Mouse (Mus musculus) limb, embryonic 11.5 days (tissue): ENCODE measurements at regions not wholly inside any gene's neighbourhood (a gene's known extent, or its start where the extent isn't known, plus 50 kb on each side); places are given as distances from the start of the nearest gene placed in this dataset.

Experiments
- ATAC-seq: fragments of 200-750 bp; cut with Nextera tagmentation; 2 replicates; pipeline ENCODE4 v1.8.0; 2017; ENCODE audit warnings: low read depth; ENCODE audit not compliant: insufficient number of reproducible peaks, low FRiP score, low TSS enrichment
- DNase-seq: peaks from one replicate; pipeline ENCODE4 v3.0.0-alpha.2; 2015; ENCODE audit warnings: low spot score
- H3K27ac ChIP-seq: fragments of 300-500 bp; sonication (generic); replicated peaks from 2 replicates; pipeline ENCODE4 v1.5.1; 2014; ENCODE audit warnings: low read depth, mild to moderate bottlenecking, low read length
- H3K27me3 ChIP-seq: fragments of 300-500 bp; sonication (generic); 2 replicates; pipeline ENCODE4 v1.6.1; 2014; ENCODE audit warnings: mild to moderate bottlenecking, low read length, mixed read lengths; ENCODE audit not compliant: control insufficient read depth, insufficient read depth
- H3K36me3 ChIP-seq: fragments of 300-500 bp; sonication (generic); 2 replicates; pipeline ENCODE4 v1.6.1; 2014; ENCODE audit warnings: mild to moderate bottlenecking, low read length, moderate library complexity, mixed read lengths; ENCODE audit not compliant: control insufficient read depth, insufficient read depth
- H3K4me1 ChIP-seq: fragments of 300-500 bp; sonication (generic); 2 replicates; pipeline ENCODE4 v1.6.1; 2014; ENCODE audit warnings: low read length, mixed read lengths; ENCODE audit not compliant: control insufficient read depth, insufficient read depth
- H3K4me2 ChIP-seq: fragments of 300-500 bp; sonication (generic); 2 replicates; pipeline ENCODE4 v1.6.1; 2014; ENCODE audit warnings: low read depth, mild to moderate bottlenecking, moderate library complexity; ENCODE audit not compliant: severe bottlenecking
- H3K4me3 ChIP-seq: fragments of 300-500 bp; sonication (generic); 2 replicates; pipeline ENCODE4 v1.5.1; 2014; ENCODE audit warnings: low read depth, low read length
- H3K9ac ChIP-seq: fragments of 300-500 bp; sonication (generic); 2 replicates; pipeline ENCODE4 v1.6.1; 2014; ENCODE audit warnings: mild to moderate bottlenecking, low read length
- H3K9me3 ChIP-seq: fragments of 300-500 bp; sonication (generic); 2 replicates; pipeline ENCODE4 v1.6.1; 2016; ENCODE audit warnings: low read length; ENCODE audit not compliant: control insufficient read depth
- WGBS: fragments of 180-500 bp; shearing (Covaris S2); extraction: QIAGEN DNeasy Blood & Tissue Kit; methylation state at CpG from one replicate; pipeline ENCODE4 v1.1.7; 2014; 5-methylcytosine and 5-hydroxymethylcytosine counted together

DNA sequence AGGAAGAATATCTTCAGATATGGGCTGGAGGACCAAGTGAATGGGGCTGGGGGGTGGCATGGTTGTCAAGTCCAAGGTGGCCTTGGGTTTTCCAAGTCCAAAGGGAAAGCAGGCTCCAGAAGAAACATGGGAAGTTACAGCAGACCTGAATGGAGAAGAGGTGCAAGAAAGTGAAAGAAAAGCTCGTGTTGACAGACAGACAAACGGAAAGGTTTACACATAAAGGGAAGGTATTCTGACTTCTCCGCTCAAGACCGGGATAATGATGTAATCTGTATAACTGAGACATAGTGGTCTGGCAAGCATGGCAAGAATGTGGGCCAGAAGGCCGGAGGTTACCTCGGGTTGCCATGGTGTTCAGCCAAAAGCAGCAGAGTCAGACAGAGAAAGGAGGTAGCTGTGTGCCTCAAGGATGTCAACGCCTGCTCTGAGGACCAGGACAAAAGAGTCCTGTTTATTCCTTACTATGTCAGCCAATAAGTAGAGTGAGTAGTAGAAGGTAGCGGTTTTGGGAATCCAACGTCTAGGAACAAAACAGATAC, 50.8 kb upstream of the Elk3 start:
- DNase-seq (no peak), ATAC-seq (no peak)
- Histone ChIP-seq H3K27ac (no peak overlapping the region), H3K4me3 (no peak overlapping the region), H3K4me1 (no peaks in the 10 kb centered on the region), H3K4me2 (no peak overlapping the region), H3K9me3 (no peaks in the 10 kb centered on the region), H3K27me3 (no peaks in the 10 kb centered on the region), H3K9ac (no peak overlapping the region), H3K36me3 (no peaks in the 10 kb centered on the region)
- WGBS = 91% methylated on average over 9 of the region's 9 CpGs

DNA sequence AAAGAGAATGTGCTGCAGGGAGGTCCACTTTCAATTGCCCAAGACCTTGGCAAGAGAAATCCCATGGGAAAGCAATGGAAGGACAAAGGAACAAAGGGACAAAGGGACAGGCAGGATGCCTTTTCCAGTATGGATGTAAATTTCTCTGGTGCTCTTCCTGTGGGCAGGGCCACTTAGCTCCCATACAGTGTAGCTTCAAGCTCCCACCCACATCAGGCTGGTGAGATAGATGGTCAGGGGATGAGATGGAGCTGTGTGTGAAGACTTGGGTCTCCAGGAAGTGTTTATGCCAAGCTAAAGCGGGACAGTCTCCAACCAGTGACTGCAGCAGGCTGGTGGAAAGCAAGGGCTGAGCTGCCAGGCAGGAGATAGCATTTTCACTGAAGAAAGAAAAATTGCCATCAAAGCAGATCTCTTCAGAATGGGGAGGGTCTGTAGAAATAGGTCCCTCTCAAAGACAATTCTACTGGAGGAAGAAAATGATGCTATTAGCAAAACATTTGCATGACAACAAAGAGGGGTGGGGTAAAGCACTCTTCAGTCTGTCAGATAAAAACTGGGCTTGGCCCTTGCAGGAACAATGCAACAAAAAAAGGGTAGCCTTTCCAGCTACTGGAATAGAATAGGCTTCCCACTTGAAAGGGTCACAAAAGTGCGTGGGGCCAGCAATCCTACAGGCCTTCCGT, 53.3 kb upstream of the Elk3 start:
- H3K4me1 ChIP-seq = no peaks in the 10 kb centered on the region
- DNase-seq (no peak), ATAC-seq (no peak)
- WGBS = 80% methylated on average over 3 of the region's 3 CpGs
- no peaks in the 10 kb centered on the region for H3K27me3 ChIP-seq
- H3K4me3 ChIP-seq = no peak overlapping the region
- no peak overlapping the region for H3K9ac ChIP-seq
- no peak overlapping the region for H3K27ac ChIP-seq
- H3K36me3 ChIP-seq = no peaks in the 10 kb centered on the region
- H3K9me3 ChIP-seq = no peaks in the 10 kb centered on the region
- H3K4me2 ChIP-seq = no peak overlapping the region

DNA sequence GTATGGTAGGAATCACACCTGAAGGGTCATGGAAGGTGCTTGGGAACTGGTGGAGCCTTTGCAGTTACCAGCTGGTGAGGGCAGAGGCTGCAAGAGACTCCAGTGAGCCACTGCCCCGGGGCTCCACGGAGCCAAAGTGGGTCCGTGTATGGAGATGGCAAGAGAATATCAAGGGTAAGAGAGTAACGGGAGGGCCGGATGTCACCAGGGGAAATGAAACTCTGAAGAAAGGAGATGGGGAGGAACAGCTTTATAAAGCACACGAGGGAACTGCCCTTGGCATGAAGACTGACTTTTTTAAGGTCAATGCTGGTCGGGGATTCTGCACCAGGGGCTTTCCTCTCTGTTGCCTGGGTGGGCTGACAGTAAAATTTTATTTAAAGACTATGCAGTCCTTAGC, 53.9 kb upstream of the Elk3 start:
- DNase-seq (no peak), ATAC-seq (no peak)
- Histone ChIP-seq H3K27me3 (no peaks in the 10 kb centered on the region), H3K9ac (no peak overlapping the region), H3K4me1 (no peaks in the 10 kb centered on the region), H3K4me2 (no peak overlapping the region), H3K4me3 (no peak overlapping the region), H3K9me3 (no peaks in the 10 kb centered on the region), H3K27ac (no peak overlapping the region), H3K36me3 (no peaks in the 10 kb centered on the region)
- WGBS = 84% methylated on average over 7 of the region's 7 CpGs

GRCm38 (mm10) chr10:93365318-93365717, 54.4 kb upstream of the Elk3 start:
- Histone ChIP-seq H3K36me3 (no peaks in the 10 kb centered on the region), H3K4me3 (no peak overlapping the region), H3K9ac (no peak overlapping the region), H3K27ac (no peak overlapping the region), H3K4me1 (no peaks in the 10 kb centered on the region), H3K27me3 (no peaks in the 10 kb centered on the region), H3K4me2 (no peak overlapping the region), H3K9me3 (no peaks in the 10 kb centered on the region)
- WGBS = 76% methylated on average over 6 of the region's 6 CpGs
- ATAC-seq (no peak), DNase-seq (no peak)

DNA sequence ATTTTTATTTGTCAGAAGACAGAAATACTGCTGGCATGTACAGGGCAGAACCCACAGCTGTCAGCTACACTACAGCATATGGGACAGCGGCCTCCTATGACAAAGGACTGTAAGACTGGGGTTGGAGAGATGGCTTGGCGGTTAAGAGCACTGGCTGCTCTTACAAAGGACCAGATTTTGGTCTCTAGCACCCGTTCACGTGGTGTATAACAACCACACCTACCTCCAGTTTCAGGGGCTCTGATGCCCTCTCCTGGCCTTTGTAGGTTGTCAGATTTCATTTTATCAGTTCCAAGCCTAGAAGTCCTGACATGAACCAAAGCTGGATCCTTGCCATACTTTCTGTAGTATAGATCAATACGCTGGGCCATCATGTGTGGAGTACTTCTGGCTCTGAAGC, 54.9 kb upstream of the Elk3 start:
- 84% methylated on average over 5 of the region's 5 CpGs for WGBS
- Histone ChIP-seq H3K9ac (no peak overlapping the region), H3K4me3 (no peak overlapping the region), H3K9me3 (no peaks in the 10 kb centered on the region), H3K4me2 (no peak overlapping the region), H3K4me1 (no peaks in the 10 kb centered on the region), H3K36me3 (no peaks in the 10 kb centered on the region), H3K27me3 (no peaks in the 10 kb centered on the region), H3K27ac (no peak overlapping the region)
- no peak for DNase-seq
- ATAC-seq = no peak

DNA sequence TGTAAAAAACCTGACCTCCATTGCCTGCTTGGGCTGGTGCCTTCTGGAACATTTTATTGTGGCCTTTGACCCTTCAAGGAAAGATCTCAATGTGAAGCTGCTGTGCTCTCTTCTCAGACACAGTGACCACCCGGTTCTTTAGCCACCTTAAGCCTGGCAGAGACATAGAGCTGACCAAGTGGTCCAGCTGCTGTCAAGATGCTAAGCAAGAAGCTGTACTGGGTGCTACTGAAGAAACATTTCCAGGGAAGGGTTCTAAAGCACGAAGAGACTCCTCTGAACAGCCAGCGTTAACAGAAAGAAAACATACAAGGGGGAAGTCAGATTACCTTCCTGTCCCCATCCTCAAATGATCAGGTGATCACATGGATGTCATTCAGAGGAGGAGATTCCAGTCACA, 58.8 kb upstream of the Elk3 start:
- 67% methylated on average over 3 of the region's 3 CpGs for WGBS
- ATAC-seq = no peak
- Histone ChIP-seq H3K9ac (no peak overlapping the region), H3K9me3 (no peaks in the 10 kb centered on the region), H3K36me3 (no peaks in the 10 kb centered on the region), H3K27ac (no peak overlapping the region), H3K4me3 (no peak overlapping the region), H3K4me1 (no peaks in the 10 kb centered on the region), H3K27me3 (no peaks in the 10 kb centered on the region), H3K4me2 (no peak overlapping the region)
- DNase-seq = no peak

- Histone ChIP-seq H3K9me3 (no peaks in the 10 kb centered on the region), H3K27ac (no peak overlapping the region), H3K36me3 (no peaks in the 10 kb centered on the region), H3K4me1 (peaks cover 5% of the 10 kb centered on the region), H3K27me3 (no peaks in the 10 kb centered on the region), H3K4me3 (no peak overlapping the region), H3K4me2 (no peak overlapping the region), H3K9ac (no peak overlapping the region)
- DNase-seq (no peak), ATAC-seq (no peak)
- 77% methylated on average over 6 of the region's 6 CpGs for WGBS
Observed at GRCm38 (mm10) chr10:93370331-93370730, 59.4 kb upstream of the Elk3 start.

- Histone ChIP-seq H3K4me1 (peaks cover 6% of the 10 kb centered on the region), H3K4me3 (no peak overlapping the region), H3K9ac (no peak overlapping the region), H3K27me3 (no peaks in the 10 kb centered on the region), H3K9me3 (no peaks in the 10 kb centered on the region), H3K36me3 (no peaks in the 10 kb centered on the region), H3K4me2 (no peak overlapping the region), H3K27ac (no peak overlapping the region)
- ATAC-seq (no peak), DNase-seq (no peak)
- WGBS = 87% methylated on average over 7 of the region's 7 CpGs
Observed at GRCm38 (mm10) chr10:93372281-93372680, 61.3 kb upstream of the Elk3 start.

DNA sequence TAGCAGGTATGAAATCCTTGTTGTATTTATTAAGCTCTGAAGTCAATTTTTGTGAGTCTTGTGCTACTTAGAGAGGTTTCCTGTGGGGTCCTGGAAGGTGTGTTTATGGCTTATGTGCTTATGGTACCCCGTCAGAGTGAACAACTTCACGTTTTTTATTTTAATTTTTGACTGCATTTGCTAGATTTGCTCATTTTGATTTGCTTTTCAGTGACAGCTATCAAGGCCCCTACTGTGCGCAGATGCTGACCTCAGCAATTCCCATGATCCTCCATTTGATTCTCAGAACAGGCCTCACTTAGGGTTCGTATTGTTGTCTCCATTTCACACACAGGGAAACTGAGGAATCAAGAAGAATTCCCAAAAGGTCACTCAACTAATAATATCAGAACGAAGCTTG, 62.3 kb upstream of the Elk3 start:
- Histone ChIP-seq H3K27ac (no peak overlapping the region), H3K9me3 (no peaks in the 10 kb centered on the region), H3K4me2 (no peak overlapping the region), H3K9ac (no peak overlapping the region), H3K4me1 (peaks cover 6% of the 10 kb centered on the region), H3K36me3 (no peaks in the 10 kb centered on the region), H3K27me3 (no peaks in the 10 kb centered on the region), H3K4me3 (no peak overlapping the region)
- no peak for ATAC-seq
- WGBS = 88% methylated on average over 5 of the region's 5 CpGs
- DNase-seq = no peak
